Mouse (Mus musculus): ENCODE measurements at regions not wholly inside any gene's neighbourhood (a gene's known extent, or its start where the extent isn't known, plus 50 kb on each side); places are given as distances from the start of the nearest gene placed in this dataset.

GRCm38 (mm10) chr15:52565449-52565851 is 1319.3 kb upstream of the Gm7489 start:
- in situ Hi-C loops (cut with MboI, MseI), result no loop called here

GRCm38 (mm10) chr15:52570256-52570655 is 1314.5 kb upstream of the Gm7489 start:
- in situ Hi-C loops (cut with MboI, MseI), result loop anchor here (5.0 to 10.0 kb wide), 2 partner anchors 52 to 715 kb away; no protein-coding TSS in a partner anchor

GRCm38 (mm10) chr15:52577614-52578013 is 1307.1 kb upstream of the Gm7489 start:
- in situ Hi-C loops (cut with MboI, MseI), result loop anchor here in 1 of 2 experiments (10.0 kb wide), 1 partner anchor 723 kb away; no protein-coding TSS in a partner anchor

GRCm38 (mm10) chr15:52589391-52589790 is 1295.3 kb upstream of the Gm7489 start:
- in situ Hi-C loops (cut with MboI, MseI), result no loop called here

- in situ Hi-C loops (cut with MboI, MseI), result no loop called here
Observed at GRCm38 (mm10) chr15:52599511-52599910, 1285.2 kb upstream of the Gm7489 start.

- in situ Hi-C loops (cut with MboI, MseI), result no loop called here
Observed at GRCm38 (mm10) chr15:52599957-52600356, 1284.7 kb upstream of the Gm7489 start.

GRCm38 (mm10) chr15:52639790-52640189 is 1244.9 kb upstream of the Gm7489 start:
- in situ Hi-C loops (cut with MboI, MseI), result loop anchor here in 1 of 2 experiments (10.0 kb wide), 1 partner anchor 1955 kb away; no protein-coding TSS in a partner anchor

DNA sequence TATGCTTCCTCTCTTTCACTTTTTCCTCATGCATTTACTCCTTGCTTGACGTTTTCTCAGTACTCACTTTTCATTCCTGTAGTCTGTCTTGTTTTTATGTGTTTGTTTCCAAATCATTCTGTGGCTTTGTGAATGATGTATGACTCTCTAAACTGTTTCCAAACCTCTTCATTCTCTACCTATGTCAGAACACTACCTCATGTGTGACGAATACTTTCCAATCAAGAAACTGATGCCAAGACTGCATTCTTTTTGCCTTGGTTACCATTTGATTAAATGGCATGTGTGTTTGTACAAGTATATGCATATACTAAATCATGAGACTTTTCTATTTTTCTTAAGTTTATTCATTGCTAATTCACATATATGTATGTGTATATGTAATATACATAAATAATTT is 1238.7 kb upstream of the Gm7489 start:
- in situ Hi-C loops (cut with MboI, MseI), result no loop called here

GRCm38 (mm10) chr15:52657916-52658315 is 1226.8 kb upstream of the Gm7489 start:
- in situ Hi-C loops (cut with MboI, MseI), result loop anchor here in 1 of 2 experiments (5.0 kb wide), 1 partner anchor 36 kb away; no protein-coding TSS in a partner anchor

Data from T-helper 17 cell (primary cell).